Mouse (Mus musculus) layer of hippocampus, adult 2 months (tissue): ENCODE measurements around the gene Qrfpr. TPM values are rescaled to one million over a fixed set of nuclear protein-coding genes. Genes with fewer than 3 reads are reported as not detected.

ENCODE experiments used
- DNase-seq, 2 experiments: peaks; one replicate each; pipeline ENCODE4 v3.0.0; 2022; ENCODE audit warnings: low spot score in 2 of 2
- H3K27ac ChIP-seq: fragments of 200-600 bp; 2 replicates; pipeline ENCODE4 v1.8.1; 2022
- H3K4me3 ChIP-seq: fragments of 200-600 bp; 2 replicates; pipeline ENCODE4 v1.8.1; 2022; ENCODE audit warnings: mild to moderate bottlenecking
- CTCF ChIP-seq: fragments of 200-600 bp; conservative IDR thresholded peaks from 2 replicates; pipeline ENCODE4 v1.8.1; 2022; ENCODE audit warnings: antibody characterized with exemption, mild to moderate bottlenecking, moderate library complexity
- total RNA-seq, 2 experiments: library from RNA; stranded (reverse); gene quantifications; 2 replicates each; pipeline ENCODE4 v1.2.3; 2021

Qrfpr gene
- total RNA-seq, 2 experiments from 2014 or later: 0.92 to 1.1 TPM

DNA sequence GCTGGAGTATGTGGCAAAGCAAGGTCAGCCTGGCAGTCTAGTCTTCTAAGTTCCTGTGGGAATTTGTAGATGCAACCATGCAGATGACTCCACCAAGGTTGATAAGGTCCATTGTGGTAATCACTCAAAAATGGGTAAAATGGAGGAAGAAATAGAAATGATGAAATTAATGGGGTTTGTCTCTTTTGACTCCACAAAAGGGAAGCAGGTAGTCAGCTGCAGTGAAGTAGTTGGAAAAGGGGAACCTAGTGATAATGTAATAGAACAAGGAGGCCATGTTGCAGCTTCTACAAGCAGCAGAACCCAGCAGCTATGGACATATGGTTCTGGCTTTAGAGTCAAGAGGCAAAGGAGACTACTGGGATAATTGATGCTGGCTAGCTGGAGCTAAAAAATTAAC lies 86.0 kb downstream of the Qrfpr start:
- H3K4me3 ChIP-seq: no peak overlapping the region
- no peak overlapping the region for H3K27ac ChIP-seq
- no peak for TF ChIP-seq CTCF
- no peak for DNase-seq

Other genes starting within 250 kb of the Qrfpr start
- 10 to 100 TPM; 38.4 to 45.3 TPM for gene Mccc1, start 221.6 kb downstream of the Qrfpr start, total RNA-seq
- gene Ccdc144b, start 168.8 kb downstream of the Qrfpr start, total RNA-seq: not detected
- 10 to 100 TPM; 45.4 to 49.0 TPM for gene Acad9, start 156.3 kb downstream of the Qrfpr start, total RNA-seq
- gene D3Ertd254e, start 71.3 kb downstream of the Qrfpr start, total RNA-seq: 10 to 100 TPM; 16.2 to 18.9 TPM